Mouse (Mus musculus): Measurements from ENCODE around the gene Gria1.

Gene Gria1

GRCm38 (mm10) chr11:57070196-57070901 is 59.2 kb downstream of the Gria1 start:
- no peak for DNase-seq

GRCm38 (mm10) chr11:57072171-57072570 is 61.0 kb downstream of the Gria1 start:
- DNase-seq = no peak

GRCm38 (mm10) chr11:57079423-57079822 is 68.2 kb downstream of the Gria1 start:
- DNase-seq = no peak

- DNase-seq = no peak
Observed at GRCm38 (mm10) chr11:57089527-57089926, 78.3 kb downstream of the Gria1 start.

- no peak for DNase-seq
Observed at GRCm38 (mm10) chr11:57090705-57091104, 79.5 kb downstream of the Gria1 start.

- DNase-seq = peak; percentile 17
Observed at GRCm38 (mm10) chr11:57091276-57091914, 80.2 kb downstream of the Gria1 start.

- peak; percentile 26 for DNase-seq
Observed at GRCm38 (mm10) chr11:57100491-57100890, 89.3 kb downstream of the Gria1 start.

GRCm38 (mm10) chr11:57103751-57104254 is 92.6 kb downstream of the Gria1 start:
- no peak for DNase-seq

- no peak for DNase-seq
Observed at GRCm38 (mm10) chr11:57105683-57106082, 94.5 kb downstream of the Gria1 start.

GRCm38 (mm10) chr11:57112386-57112785 is 101.2 kb downstream of the Gria1 start:
- peak; percentile 7 for DNase-seq

- DNase-seq = no peak
Observed at GRCm38 (mm10) chr11:57114410-57114809, 103.2 kb downstream of the Gria1 start.

- DNase-seq = peak; percentile 48
Observed at GRCm38 (mm10) chr11:57127066-57127465, 115.9 kb downstream of the Gria1 start.

- DNase-seq = no peak
Observed at GRCm38 (mm10) chr11:57140162-57140780, 129.1 kb downstream of the Gria1 start.

GRCm38 (mm10) chr11:57143681-57144080 is 132.5 kb downstream of the Gria1 start:
- no peak for DNase-seq

GRCm38 (mm10) chr11:57145192-57145591 is 134.0 kb downstream of the Gria1 start:
- DNase-seq = no peak

GRCm38 (mm10) chr11:57145704-57146103 is 134.5 kb downstream of the Gria1 start:
- no peak for DNase-seq

- peak; percentile 10 for DNase-seq
Observed at GRCm38 (mm10) chr11:57151674-57152073, 140.5 kb downstream of the Gria1 start.

GRCm38 (mm10) chr11:57154998-57155397 is 143.8 kb downstream of the Gria1 start:
- no peak for DNase-seq

GRCm38 (mm10) chr11:57159412-57159811 is 148.2 kb downstream of the Gria1 start:
- no peak for DNase-seq

GRCm38 (mm10) chr11:57160076-57160475 is 148.9 kb downstream of the Gria1 start:
- no peak for DNase-seq

GRCm38 (mm10) chr11:57162931-57163330 is 151.7 kb downstream of the Gria1 start:
- no peak for DNase-seq

- no peak for DNase-seq
Observed at GRCm38 (mm10) chr11:57170058-57170457, 158.9 kb downstream of the Gria1 start.

- no peak for DNase-seq
Observed at GRCm38 (mm10) chr11:57174165-57174564, 163.0 kb downstream of the Gria1 start.

- DNase-seq = peak; percentile 4
Observed at GRCm38 (mm10) chr11:57176552-57176951, 165.4 kb downstream of the Gria1 start.
